Mouse (Mus musculus) heart, adult 18-20 months (tissue): ENCODE measurements around the gene Crtc3. TPM values are rescaled to one million over a fixed set of nuclear protein-coding genes. Genes with fewer than 3 reads are reported as not detected.

Experiments
- DNase-seq, 2 experiments: peaks; one replicate each; pipeline ENCODE4 v3.0.0; 2021 to 2022; ENCODE audit warnings: mixed read lengths in 1 of 2
- total RNA-seq, 2 experiments: library from RNA; stranded (reverse); gene quantifications; 2 replicates each; pipeline ENCODE4 v1.2.3; 2021

The Crtc3 gene
- total RNA-seq, 2 experiments from 2014 or later = 10.3 to 11.8 TPM

DNA sequence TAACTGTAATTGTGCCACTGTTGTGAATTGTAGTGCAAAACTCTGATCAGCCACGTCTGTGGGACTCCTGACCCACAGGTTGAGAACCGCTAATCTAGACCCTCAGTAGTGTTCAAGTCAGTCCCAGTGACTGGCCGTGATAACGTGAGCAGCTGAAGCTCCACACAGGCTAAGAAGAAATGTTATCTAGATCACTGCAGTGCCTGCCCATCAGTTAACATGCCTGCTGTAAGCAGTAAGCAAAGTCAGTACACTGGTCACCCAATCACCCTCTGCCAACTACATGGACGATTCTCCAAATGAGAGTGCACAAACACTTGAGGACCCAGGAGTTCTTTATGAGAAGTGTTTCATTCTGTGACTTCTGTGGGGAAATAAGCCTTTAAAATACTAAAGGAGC lies 3.0 kb downstream of the Crtc3 start:
- DNase-seq = no peak

GRCm38 (mm10) chr7:80682630-80683029 lies 6.0 kb downstream of the Crtc3 start:
- no peak for DNase-seq

- no peak for DNase-seq
Observed at GRCm38 (mm10) chr7:80680218-80680847, 8.3 kb downstream of the Crtc3 start.

DNA sequence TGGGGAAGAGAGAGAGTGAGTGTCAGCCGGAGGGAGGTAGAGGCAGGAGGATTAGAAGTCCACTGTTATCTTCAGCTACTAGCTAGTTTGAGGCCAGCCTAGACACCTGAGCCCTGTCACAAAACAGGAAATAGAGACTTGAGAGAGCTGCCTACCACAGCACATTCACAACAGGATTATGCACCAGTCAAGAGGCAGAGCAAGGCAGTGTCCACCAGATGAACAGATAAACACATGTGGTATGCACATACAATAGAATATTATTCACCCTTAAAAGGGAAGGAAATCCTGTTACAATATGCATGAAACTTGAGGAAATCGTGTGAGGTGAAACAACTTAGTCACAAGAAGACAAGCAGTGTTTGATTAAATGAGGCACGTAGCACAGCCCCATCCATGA lies 16.4 kb downstream of the Crtc3 start:
- no peak for DNase-seq

DNA sequence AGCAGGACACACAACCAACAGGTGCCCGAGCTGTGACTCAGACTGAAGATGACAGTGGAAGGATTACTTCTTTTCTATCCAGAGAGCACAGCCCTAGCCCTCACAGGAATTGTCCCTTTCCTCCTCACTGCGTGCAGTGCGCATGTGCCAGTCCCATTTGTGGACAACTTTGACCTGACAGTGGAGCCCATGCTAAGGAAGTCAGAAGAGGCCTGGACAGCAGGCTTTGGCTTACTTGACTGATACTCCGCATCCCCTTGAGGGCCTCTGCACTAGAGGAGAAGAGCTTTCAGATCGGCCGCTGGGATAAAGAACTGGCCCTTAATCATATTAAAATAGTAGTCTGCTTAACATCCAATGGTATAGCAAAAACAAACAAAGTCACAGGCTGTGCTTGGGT lies 17.8 kb downstream of the Crtc3 start:
- DNase-seq = no peak

GRCm38 (mm10) chr7:80667190-80667589 lies 21.5 kb downstream of the Crtc3 start:
- DNase-seq = no peak

DNA sequence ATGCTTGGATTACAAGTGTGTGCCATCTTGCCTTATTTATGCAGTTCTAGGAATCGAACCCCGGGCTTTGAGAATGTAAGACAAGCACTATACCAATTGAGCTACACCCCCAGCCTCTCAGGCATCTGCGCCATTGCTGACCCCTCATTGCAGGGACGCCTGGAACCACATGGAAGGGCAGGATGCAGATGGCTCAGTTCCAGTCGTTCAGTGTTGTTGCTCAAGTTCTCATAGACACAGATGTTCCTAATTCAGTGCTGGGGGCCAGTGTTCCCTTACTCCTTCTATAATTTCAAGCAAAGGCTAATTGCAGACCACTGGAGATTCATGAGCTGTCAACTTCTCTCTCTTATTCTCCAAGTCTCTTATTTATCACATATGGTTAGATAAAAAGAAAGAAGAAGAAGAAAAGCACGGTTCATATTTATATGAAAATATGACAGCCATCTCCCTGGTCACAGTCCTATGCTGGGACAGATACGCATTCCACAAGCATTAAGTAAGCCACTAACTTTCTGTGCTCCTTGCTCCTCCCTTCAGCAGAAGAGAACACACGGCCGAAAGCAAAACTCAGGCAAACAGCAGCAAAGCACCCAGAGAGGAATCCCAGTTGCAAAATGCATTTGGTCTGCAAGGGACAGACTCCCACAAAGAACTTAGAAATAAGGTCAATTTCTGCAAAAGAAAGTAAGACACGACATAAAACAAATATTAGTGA lies 22.3 kb downstream of the Crtc3 start:
- DNase-seq = peak; percentile 64 to 73

GRCm38 (mm10) chr7:80661082-80661481 lies 27.6 kb downstream of the Crtc3 start:
- DNase-seq = no peak

DNA sequence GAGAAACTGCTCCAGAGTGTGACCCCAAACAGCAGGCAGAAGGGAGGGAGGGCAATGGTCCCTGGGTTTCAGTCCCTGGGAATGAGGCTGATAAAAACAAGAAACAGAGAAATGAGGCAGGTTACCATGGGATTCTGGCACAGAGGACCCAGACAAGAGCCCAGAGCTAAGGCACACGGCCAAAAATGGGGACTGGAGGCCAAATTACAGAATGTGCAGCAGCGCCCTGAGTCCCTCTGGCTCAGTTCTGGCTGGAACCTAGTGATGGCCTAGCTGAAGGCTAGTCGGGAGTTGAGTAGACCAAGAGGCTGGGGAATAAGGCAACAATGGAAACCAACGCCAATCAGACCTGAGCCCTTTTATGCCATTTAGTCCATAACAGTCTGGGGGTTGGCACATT lies 28.1 kb downstream of the Crtc3 start:
- DNase-seq = peak; percentile 92

DNA sequence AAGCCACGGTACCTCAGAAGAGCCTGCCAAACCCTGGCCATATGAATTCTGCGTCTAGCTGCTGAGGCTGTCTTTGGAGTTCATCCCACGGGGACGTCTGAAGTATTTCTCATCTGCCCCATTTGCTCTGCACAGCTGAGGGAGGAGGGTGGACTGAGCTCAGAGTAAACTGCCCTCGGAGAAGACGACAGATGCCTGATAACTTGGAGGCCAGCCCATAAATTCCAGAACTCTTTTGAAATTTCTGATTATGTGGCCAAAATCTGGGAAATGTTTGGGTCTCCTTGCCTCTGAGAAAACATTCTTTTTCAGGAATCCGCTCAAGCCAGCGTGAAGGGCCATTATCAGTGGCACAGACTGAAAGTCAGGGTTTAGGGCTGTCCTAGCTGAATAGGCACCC lies 30.8 kb downstream of the Crtc3 start:
- peak; percentile 77 to 87 for DNase-seq

- DNase-seq = peak; percentile 69 to 71
Observed at GRCm38 (mm10) chr7:80655350-80656013, 33.2 kb downstream of the Crtc3 start.

GRCm38 (mm10) chr7:80654926-80655325 lies 33.8 kb downstream of the Crtc3 start:
- DNase-seq = no peak

DNA sequence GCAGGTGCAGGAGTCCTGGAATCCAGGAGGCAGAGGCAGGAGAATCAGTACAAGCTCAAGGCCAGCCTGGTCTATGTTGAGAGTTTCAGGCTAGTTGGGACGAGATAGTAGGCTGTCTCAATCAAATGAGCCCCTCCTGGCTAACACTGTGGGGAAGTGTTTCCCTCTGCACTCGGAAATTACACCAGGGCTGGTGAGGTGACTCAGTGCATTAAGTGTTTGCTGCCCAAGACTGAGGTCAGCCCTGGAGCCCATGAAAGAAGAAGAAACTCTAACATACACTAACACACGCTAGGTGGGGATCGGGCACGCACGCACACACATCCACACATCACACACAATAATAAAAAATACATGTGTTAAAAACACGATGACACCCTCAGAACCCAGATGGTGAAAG lies 34.3 kb downstream of the Crtc3 start:
- DNase-seq = no peak

DNA sequence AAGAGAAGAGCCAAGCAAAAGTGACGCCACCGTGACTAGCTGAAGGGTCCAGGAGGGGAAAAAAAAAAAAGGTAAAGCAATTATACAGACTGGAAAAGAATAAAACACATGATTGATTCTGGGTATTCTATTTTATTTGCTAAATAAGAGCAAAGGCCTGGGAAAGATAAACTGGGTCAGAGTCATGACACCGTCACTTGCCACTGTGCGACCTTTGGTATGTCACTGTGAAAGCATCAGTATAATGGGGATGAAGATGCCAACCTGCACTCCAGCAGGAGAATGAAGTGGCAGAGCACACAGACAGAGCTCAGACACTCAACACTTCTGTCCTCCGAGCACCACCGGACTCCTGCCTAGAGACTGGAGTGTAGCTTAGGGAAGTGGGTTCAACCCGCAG lies 34.7 kb downstream of the Crtc3 start:
- DNase-seq = no peak

- DNase-seq = no peak
Observed at GRCm38 (mm10) chr7:80653077-80653476, 35.6 kb downstream of the Crtc3 start.

GRCm38 (mm10) chr7:80652289-80652688 lies 36.4 kb downstream of the Crtc3 start:
- DNase-seq = no peak

- DNase-seq = peak; percentile 66 to 80
Observed at GRCm38 (mm10) chr7:80647437-80647871, 41.2 kb downstream of the Crtc3 start.

GRCm38 (mm10) chr7:80646093-80647025 lies 42.3 kb downstream of the Crtc3 start:
- no peak for DNase-seq

DNA sequence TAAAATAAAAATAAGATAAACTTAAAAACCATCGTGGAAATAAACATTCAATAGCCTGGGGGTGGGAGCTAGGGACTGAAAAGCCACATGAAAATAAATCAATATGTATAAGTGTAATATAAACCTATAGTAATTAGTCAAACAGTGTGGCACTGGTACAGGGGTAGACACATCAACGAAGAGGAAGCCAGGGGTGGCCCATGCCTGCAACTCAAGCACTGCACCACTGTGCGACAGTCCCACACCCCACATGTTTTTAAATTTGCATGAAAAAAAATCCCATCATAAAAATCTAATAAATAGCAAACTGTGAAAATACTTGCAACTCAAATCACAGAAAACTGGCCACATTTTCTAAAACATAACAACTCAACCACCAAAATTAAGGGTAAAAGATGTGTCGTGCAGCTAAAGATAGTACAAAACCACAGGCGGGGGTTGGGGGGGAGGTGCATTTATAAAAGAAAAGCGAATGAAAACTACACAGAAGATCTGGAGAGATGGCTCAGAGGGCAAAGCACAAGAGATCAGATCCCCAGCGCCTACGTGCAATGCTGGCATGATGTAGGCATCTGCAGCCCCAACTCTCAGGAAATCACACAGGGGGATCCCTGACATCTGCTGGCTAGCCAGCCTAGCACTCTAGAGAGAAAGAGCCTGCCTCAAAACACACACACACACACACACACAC lies 45.6 kb downstream of the Crtc3 start:
- DNase-seq = no peak

GRCm38 (mm10) chr7:80642552-80642951 lies 46.1 kb downstream of the Crtc3 start:
- DNase-seq = peak in 1 of 2 experiments; percentile 49

DNA sequence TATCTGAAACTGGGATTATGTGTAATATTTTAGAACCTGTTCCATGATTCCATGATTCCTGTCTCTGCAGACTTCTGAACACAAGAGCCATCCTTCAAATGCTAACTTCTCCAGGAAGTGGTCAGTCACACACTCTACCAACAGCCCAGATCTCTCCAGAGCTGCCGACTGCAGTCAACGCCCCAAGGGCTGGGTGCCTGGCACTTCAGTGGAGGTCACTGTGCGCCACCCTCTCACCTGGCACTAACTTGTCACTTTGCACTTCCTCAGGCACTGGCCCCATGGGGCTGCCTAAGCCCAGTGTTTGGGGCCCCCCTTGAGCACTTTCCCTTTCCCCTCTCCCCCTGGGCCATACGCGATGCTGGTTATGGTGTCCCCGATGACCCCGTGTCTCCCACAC lies 46.8 kb downstream of the Crtc3 start:
- DNase-seq = no peak

DNA sequence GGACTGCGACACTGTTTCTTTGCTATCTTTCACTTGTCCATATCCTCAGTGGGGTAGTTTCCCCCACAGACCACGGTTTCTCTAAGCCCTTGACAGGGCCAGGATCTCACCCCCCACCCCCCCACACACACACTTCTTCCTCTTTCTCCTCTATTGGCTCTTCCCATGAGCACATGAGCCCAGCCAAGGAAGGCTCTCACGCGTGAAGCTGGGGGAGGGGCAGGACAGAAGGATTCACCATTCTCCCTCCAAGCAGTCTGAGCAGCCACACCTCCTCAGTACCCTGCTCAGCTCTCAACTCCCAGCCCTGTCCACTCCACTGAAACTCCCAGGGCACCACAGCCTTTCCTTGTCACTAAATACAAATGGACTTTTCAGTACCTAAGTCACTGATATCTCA lies 47.2 kb downstream of the Crtc3 start:
- no peak for DNase-seq
